Mouse (Mus musculus): ENCODE data around the gene Zfp644. TPM values are rescaled to one million over a fixed set of nuclear protein-coding genes. Genes with fewer than 3 reads are reported as not detected.

Gene Zfp644
- total RNA-seq (2012; rRNA removed) (15.1 and 19.2 TPM in 2 replicates), total RNA-seq (2014; rRNA removed) (28.7 and 32.4 TPM in 2 replicates), polyA plus RNA-seq (2012; ENCODE audit: insufficient read length, low read depth) (15.4 and 17.7 TPM in 2 replicates)

- Histone ChIP-seq H3K36me3 (replicated peaks in 1 of 2; ENCODE audit: control insufficient read depth in 1 of 2, insufficient read depth in 1 of 2, low read length in 1 of 2) (peaks cover 2 to 16% of the 10 kb centered on the region in 2 experiments), H3K27me3 (replicated peaks) (no peaks in the 10 kb centered on the region), H3K9me3 (replicated peaks; ENCODE audit: low read length) (no peaks in the 10 kb centered on the region), H3K4me2 (ENCODE audit: insufficient read depth, low read depth, poor library complexity, severe bottlenecking) (peak within 1 kb of the TSS; percentile 78), H3K79me2 (replicated peaks; ENCODE audit: control insufficient read depth, extremely low read depth, insufficient read depth, poor library complexity, severe bottlenecking) (peaks cover 35% of the 10 kb centered on the region), H3K4me3 (replicated peaks in 1 of 3; ENCODE audit: low read depth in 2 of 3, low read length in 2 of 3, poor library complexity in 1 of 3) (peak within 1 kb of the TSS; percentile 60 to 86 (median 76)), H3K4me1 (ENCODE audit: control insufficient read depth in 1 of 2, insufficient read depth in 2 of 2) (peaks cover 2 to 38% of the 10 kb centered on the region in 2 experiments; a peak in 3 of 4 replicates), H3K9ac (ENCODE audit: insufficient read depth, low read depth) (peak within 1 kb of the TSS; percentile 82), H3K27ac (ENCODE audit: insufficient read depth, low read depth) (peak within 1 kb of the TSS; percentile 78)
- peak; percentile 84 for DNase-seq (ENCODE audit: extremely low read depth)
- in situ Hi-C loops (cut with MboI; ENCODE audit: low pct_ligation_motif_present, low pct_unique_long_range_greater_than_20kb, low sequenced_read_pairs) (no loop called here), dilution Hi-C loops (cut with MboI; ENCODE audit: extremely low pct_ligation_motif_present, extremely low pct_unique_long_range_greater_than_20kb, low sequenced_read_pairs) (no loop called here)
- TF ChIP-seq ETS1 (conservative IDR thresholded peaks at IDR 0.05; ENCODE audit: low read depth, low read length) (peak; percentile 37; the same call in 1 of the 2 replicates), ZKSCAN1 (IDR thresholded peaks at IDR 0.05; ENCODE audit: borderline replicate concordance, low read depth, low read length) (no peak), ZMIZ1 (IDR thresholded peaks at IDR 0.05; ENCODE audit: low read depth, low read length) (peak; percentile 46; the same call in 1 of the 2 replicates), PAX5 (IDR thresholded peaks at IDR 0.05; ENCODE audit: low read length) (no peak), TBP (conservative IDR thresholded peaks at IDR 0.05; ENCODE audit: low read depth, low read length) (0 out of 2 replicates have a peak, but pooled peaks have one; percentile 45), ZC3H11A (IDR thresholded peaks at IDR 0.05; ENCODE audit: low read depth, low read length) (no peak), TCF12 (IDR thresholded peaks at IDR 0.05; ENCODE audit: low read depth, low read length) (peak; percentile 58), GABPA (IDR thresholded peaks at IDR 0.05; ENCODE audit: insufficient replicate concordance, low read depth, low read length) (no peak), CTCF (conservative IDR thresholded peaks at IDR 0.05 in 1 of 2, IDR thresholded peaks at IDR 0.05 in 1 of 2; ENCODE audit: low read depth in 2 of 2, low read length in 2 of 2) (no peak), JUN (IDR thresholded peaks at IDR 0.05; ENCODE audit: insufficient read depth, low read depth, low read length) (no peak), BHLHE40 (IDR thresholded peaks at IDR 0.05; ENCODE audit: low read depth, low read length) (peak; percentile 97), MEF2A (IDR thresholded peaks at IDR 0.05; ENCODE audit: borderline replicate concordance, low read depth, low read length) (no peak), E2F4 (IDR thresholded peaks at IDR 0.05; ENCODE audit: insufficient replicate concordance, low read depth, low read length) (peak; percentile 72; the same call in 1 of the 2 replicates), POLR2AphosphoS2 (IDR thresholded peaks at IDR 0.05; ENCODE audit: low read depth, low read length) (peak; percentile 79), ZNF384 (IDR thresholded peaks at IDR 0.05; ENCODE audit: low read depth, low read length) (no peak), USF2 (conservative IDR thresholded peaks at IDR 0.05; ENCODE audit: low read depth, low read length) (no peak), UBTF (IDR thresholded peaks at IDR 0.05; ENCODE audit: low read depth, low read length) (peak; percentile 79; the same call in 1 of the 2 replicates), MAZ (IDR thresholded peaks at IDR 0.05; ENCODE audit: low read depth, low read length) (0 out of 2 replicates have a peak, but pooled peaks have one; percentile 29), CHD2 (IDR thresholded peaks at IDR 0.05; ENCODE audit: low read length) (peak; percentile 41; the same call in 1 of the 2 replicates), MAFK (IDR thresholded peaks at IDR 0.05; ENCODE audit: insufficient replicate concordance, low read length) (no peak), NELFE (IDR thresholded peaks at IDR 0.05; ENCODE audit: low read depth, low read length) (peak; percentile 74), JUND (conservative IDR thresholded peaks at IDR 0.05; ENCODE audit: low read depth, low read length) (0 out of 2 replicates have a peak, but pooled peaks have one; percentile 18), USF1 (IDR thresholded peaks at IDR 0.05; ENCODE audit: low read depth, low read length) (no peak), NRF1 (IDR thresholded peaks at IDR 0.05; ENCODE audit: low read depth, low read length) (peak; percentile 88), ELF1 (IDR thresholded peaks at IDR 0.05; ENCODE audit: low read depth, low read length) (no peak), MYC (IDR thresholded peaks at IDR 0.05; ENCODE audit: low read depth, low read length) (peak; percentile 58), RAD21 (IDR thresholded peaks at IDR 0.05; ENCODE audit: low read depth, low read length) (no peak), MAX (IDR thresholded peaks at IDR 0.05; ENCODE audit: low read length) (peak; percentile 63; the same call in 1 of the 2 replicates), RCOR1 (conservative IDR thresholded peaks at IDR 0.05; ENCODE audit: low read depth, low read length) (peak; percentile 44; the same call in 1 of the 2 replicates), CHD1 (IDR thresholded peaks at IDR 0.05; ENCODE audit: low read depth, low read length) (peak; percentile 53; the same call in 1 of the 2 replicates), SMC3 (IDR thresholded peaks at IDR 0.05; ENCODE audit: low read depth, low read length) (no peak), SIN3A (IDR thresholded peaks at IDR 0.05; ENCODE audit: low read length) (peak; percentile 74), POLR2A (IDR thresholded peaks at IDR 0.05; ENCODE audit: low read depth, low read length) (peak; percentile 84), MXI1 (IDR thresholded peaks at IDR 0.05; ENCODE audit: low read depth, low read length) (peak; percentile 33; the same call in 1 of the 2 replicates), IRF4 (IDR thresholded peaks at IDR 0.05; ENCODE audit: low read depth, low read length) (0 out of 2 replicates have a peak, but pooled peaks have one; percentile 9), EP300 (IDR thresholded peaks at IDR 0.05; ENCODE audit: low read length) (no peak)
Observed at GRCm38 (mm10) chr5:106696396-106697337, at the start of gene Zfp644. Gene Zfp644 (minus strand): TSS chr5:106697287.
